ENCODE assay signal across 21 mouse cellular contexts in the genomic region with DNA sequence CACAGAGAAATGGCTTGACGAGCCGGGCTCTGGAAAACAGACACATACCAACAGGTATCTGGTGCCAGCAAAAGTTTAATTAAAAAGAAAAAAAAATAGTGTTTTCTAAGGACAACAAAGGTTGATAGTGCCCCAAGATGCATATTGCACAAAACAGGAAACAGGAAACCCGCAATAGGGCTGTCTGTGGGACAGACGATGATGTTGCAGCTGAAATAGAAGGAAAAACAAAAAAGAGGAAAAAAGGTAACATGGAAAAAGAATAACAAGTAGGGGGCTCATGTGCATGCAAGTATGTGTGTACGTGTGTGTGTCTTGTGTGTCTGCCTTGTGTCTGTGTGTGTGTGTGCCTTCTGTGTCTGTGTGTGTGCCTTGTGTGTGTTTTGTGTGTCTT.
A peak's percentile ranks its signal among the peaks of the same experiment; 100 is the strongest.
DNase-seq lines count a peak whose midpoint lies in the region; TF ChIP-seq lines count a peak whose summit lies in the region.
"Had no signal": no experiment of that assay in that cellular context is flagged by ENCODE, and none has a peak within 500 bp of the region (broad histone marks: within the 10 kb centered on the region; RNA-seq: fewer than 3 reads in every experiment).

No protein-coding gene starts in this region.

- peak overlapping the region; percentile 60 for H3K27ac ChIP-seq in kidney, adult 2 months (ENCODE audit: insufficient read depth, low read depth, low read length)
- H3K27ac ChIP-seq in midbrain, embryonic 10.5 days (replicated peaks), result no peak overlapping the region
- H3K27ac ChIP-seq: embryonic facial prominence, embryonic 13.5 days; forebrain, embryonic 15.5 days; heart, embryonic 10.5 days; hindbrain, embryonic 12.5 days; liver, embryonic 13.5 days; lung, embryonic 15.5 days; midbrain, embryonic 13.5 days; stomach, embryonic 15.5 days had no signal

- intact Hi-C loops in left cerebral cortex, postnatal 25 days (cut with DNase I), result no loop called here
- intact Hi-C loops in heart, postnatal 14 days (cut with DNase I), result no loop called here

- 52% methylated on average over 5 of the region's 5 CpGs for WGBS in kidney, adult 2 months
- WGBS in midbrain, embryonic 10.5 days, result 89% methylated on average over 5 of the region's 5 CpGs

- H3K4me3 ChIP-seq in kidney, adult 2 months (ENCODE audit: insufficient read depth, low read depth, low read length), result no peak overlapping the region
- no peak overlapping the region for H3K4me3 ChIP-seq in midbrain, embryonic 10.5 days
- H3K4me3 ChIP-seq: embryonic facial prominence, embryonic 13.5 days; forebrain, embryonic 15.5 days; heart, embryonic 10.5 days; hindbrain, embryonic 12.5 days; liver, embryonic 13.5 days; lung, embryonic 15.5 days; midbrain, embryonic 13.5 days; stomach, embryonic 15.5 days had no signal

- no peaks in the 10 kb centered on the region for H3K9me3 ChIP-seq in midbrain, embryonic 10.5 days (replicated peaks)
- H3K9me3 ChIP-seq: embryonic facial prominence, embryonic 13.5 days; forebrain, embryonic 15.5 days; heart, embryonic 10.5 days; hindbrain, embryonic 12.5 days; liver, embryonic 13.5 days; lung, embryonic 15.5 days; midbrain, embryonic 13.5 days; stomach, embryonic 15.5 days had no signal

- TF ChIP-seq CTCF in kidney, adult 2 months (conservative IDR thresholded peaks at IDR 0.05; ENCODE audit: insufficient read depth, insufficient read length, low read depth, low read length), result no peak

- no peak for DNase-seq in kidney, adult 2 months
- DNase-seq in kidney, adult 18-20 months, result no peak
- peak; percentile 26 for DNase-seq in thymus, postnatal 0 days (ENCODE audit: low spot score)
- no peak for DNase-seq in thymus, postnatal 4 days
- peak; percentile 48 for DNase-seq in induced T-regulatory cell, adult 2 months (ENCODE audit: low read depth)
- no peak for DNase-seq in left cerebral cortex, postnatal 25 days (ENCODE audit: low spot score in 2 of 2)
- DNase-seq in midbrain, embryonic 10.5 days (ENCODE audit: low spot score), result no peak
- no peak for DNase-seq in heart, postnatal 14 days
- DNase-seq: cerebellum, adult 9-11 months; gastrocnemius, postnatal 36 days; heart, postnatal 10 days; liver, embryonic 13.5 days; lung, postnatal 4 days; spleen, adult 18-20 months had no signal

- no peaks in the 10 kb centered on the region; the same call in 1 of the 2 replicates for H3K36me3 ChIP-seq in kidney, adult 2 months (ENCODE audit: control insufficient read depth, insufficient read depth, low read length)
- no peaks in the 10 kb centered on the region for H3K36me3 ChIP-seq in midbrain, embryonic 10.5 days
- H3K36me3 ChIP-seq: forebrain, embryonic 15.5 days; hindbrain, embryonic 12.5 days; liver, embryonic 13.5 days; lung, embryonic 15.5 days; midbrain, embryonic 13.5 days; stomach, embryonic 15.5 days had no signal

- TF ChIP-seq POLR2A in kidney, adult 2 months (IDR thresholded peaks at IDR 0.05; ENCODE audit: low read depth, low read length), result no peak

- peaks cover 3% of the 10 kb centered on the region; the same call in 1 of the 2 replicates for H3K4me1 ChIP-seq in kidney, adult 2 months (ENCODE audit: control insufficient read depth, insufficient read depth, low read length)
- H3K4me1 ChIP-seq in midbrain, embryonic 10.5 days, result no peaks in the 10 kb centered on the region
- H3K4me1 ChIP-seq: embryonic facial prominence, embryonic 13.5 days; forebrain, embryonic 15.5 days; hindbrain, embryonic 12.5 days; lung, embryonic 15.5 days; midbrain, embryonic 13.5 days; stomach, embryonic 15.5 days had no signal

- no peaks in the 10 kb centered on the region for H3K27me3 ChIP-seq in kidney, adult 2 months (replicated peaks; ENCODE audit: control insufficient read depth, insufficient read depth, low read length)
- no peaks in the 10 kb centered on the region for H3K27me3 ChIP-seq in midbrain, embryonic 10.5 days (ENCODE audit: low read depth, poor library complexity, severe bottlenecking)
- H3K27me3 ChIP-seq: embryonic facial prominence, embryonic 13.5 days; forebrain, embryonic 15.5 days; hindbrain, embryonic 12.5 days; liver, embryonic 13.5 days; lung, embryonic 15.5 days; midbrain, embryonic 13.5 days; stomach, embryonic 15.5 days had no signal

Comparison
In these comparisons a context has a peak if more than half of its experiments do, and no peak if none do; other contexts are left out.
1. DNase-seq: peak in thymus, postnatal 0 days (single experiment) and induced T-regulatory cell, adult 2 months (single experiment); none in kidney, adult 2 months (single experiment), kidney, adult 18-20 months (single experiment), thymus, postnatal 4 days (single experiment), left cerebral cortex, postnatal 25 days (0 of 2), midbrain, embryonic 10.5 days (single experiment) and heart, postnatal 14 days (0 of 2).